Mouse (Mus musculus): ENCODE results near the gene Lrrc75a. TPM values are rescaled to one million over a fixed set of nuclear protein-coding genes. Genes with fewer than 3 reads are reported as not detected.

The Lrrc75a gene
- polyA plus RNA-seq, 1 experiment from 2014 or later: 13.6 TPM

GRCm38 (mm10) chr11:62605619-62606298 lies 42.6 kb downstream of the Lrrc75a start:
- DNase-seq (ENCODE audit: low spot score) (peak; percentile 28), ATAC-seq (ENCODE audit: insufficient read depth, low FRiP score, low TSS enrichment) (no peak)
- Histone ChIP-seq H3K27ac (ENCODE audit: low read depth, low read length) (peak overlapping the region; percentile 51; the same call in 1 of the 2 replicates), H3K9me3 (ENCODE audit: control insufficient read depth, low read length) (no peaks in the 10 kb centered on the region), H3K4me2 (ENCODE audit: low read depth) (peak overlapping the region; percentile 74; the same call in 1 of the 2 replicates), H3K27me3 (ENCODE audit: control insufficient read depth, insufficient read depth, low read length) (no peaks in the 10 kb centered on the region), H3K36me3 (ENCODE audit: control insufficient read depth, insufficient read depth, low read length) (peaks cover 14% of the 10 kb centered on the region), H3K9ac (ENCODE audit: low read length) (peak overlapping the region; percentile 24; the same call in 1 of the 2 replicates), H3K4me3 (ENCODE audit: low read depth, low read length) (no peak overlapping the region), H3K4me1 (ENCODE audit: control insufficient read depth, insufficient read depth, low read length) (peaks cover 22% of the 10 kb centered on the region)
- WGBS: 44% methylated on average over 10 of the region's 10 CpGs

GRCm38 (mm10) chr11:62604886-62605618 lies 43.3 kb downstream of the Lrrc75a start:
- Histone ChIP-seq H3K36me3 (ENCODE audit: control insufficient read depth, insufficient read depth, low read length) (peaks cover 14% of the 10 kb centered on the region), H3K4me2 (ENCODE audit: low read depth) (peak overlapping the region; percentile 74), H3K4me3 (ENCODE audit: low read depth, low read length) (peak overlapping the region; percentile 84), H3K9ac (ENCODE audit: low read length) (peak overlapping the region; percentile 96; the same call in 1 of the 2 replicates), H3K4me1 (ENCODE audit: control insufficient read depth, insufficient read depth, low read length) (peaks cover 22% of the 10 kb centered on the region), H3K27ac (ENCODE audit: low read depth, low read length) (peak overlapping the region; percentile 51; the same call in 1 of the 2 replicates), H3K27me3 (ENCODE audit: control insufficient read depth, insufficient read depth, low read length) (no peaks in the 10 kb centered on the region), H3K9me3 (ENCODE audit: control insufficient read depth, low read length) (no peaks in the 10 kb centered on the region)
- WGBS: 33% methylated on average over 3 of the region's 3 CpGs
- DNase-seq (ENCODE audit: low spot score) (no peak), ATAC-seq (ENCODE audit: insufficient read depth, low FRiP score, low TSS enrichment) (no peak)

- Histone ChIP-seq H3K4me3 (ENCODE audit: low read depth, low read length) (peak overlapping the region; percentile 84), H3K27me3 (ENCODE audit: control insufficient read depth, insufficient read depth, low read length) (no peaks in the 10 kb centered on the region), H3K9me3 (ENCODE audit: control insufficient read depth, low read length) (no peaks in the 10 kb centered on the region), H3K4me1 (ENCODE audit: control insufficient read depth, insufficient read depth, low read length) (peaks cover 22% of the 10 kb centered on the region), H3K27ac (ENCODE audit: low read depth, low read length) (no peak overlapping the region), H3K36me3 (ENCODE audit: control insufficient read depth, insufficient read depth, low read length) (peaks cover 14% of the 10 kb centered on the region), H3K9ac (ENCODE audit: low read length) (peak overlapping the region; percentile 96), H3K4me2 (ENCODE audit: low read depth) (peak overlapping the region; percentile 74)
- ATAC-seq (ENCODE audit: insufficient read depth, low FRiP score, low TSS enrichment) (no peak), DNase-seq (ENCODE audit: low spot score) (no peak)
- 19% methylated on average over 5 of the region's 5 CpGs for WGBS
These were observed 44.1 kb downstream of the Lrrc75a start for GRCm38 (mm10) chr11:62604123-62604706.

GRCm38 (mm10) chr11:62603312-62604056 lies 44.8 kb downstream of the Lrrc75a start:
- peak overlapping the region; percentile 84 for H3K4me3 ChIP-seq (ENCODE audit: low read depth, low read length)
- H3K4me1 ChIP-seq (ENCODE audit: control insufficient read depth, insufficient read depth, low read length): peaks cover 22% of the 10 kb centered on the region
- ATAC-seq (ENCODE audit: insufficient read depth, low FRiP score, low TSS enrichment) (no peak), DNase-seq (ENCODE audit: low spot score) (peak; percentile 26)
- no peaks in the 10 kb centered on the region for H3K27me3 ChIP-seq (ENCODE audit: control insufficient read depth, insufficient read depth, low read length)
- H3K4me2 ChIP-seq (ENCODE audit: low read depth): peak overlapping the region; percentile 74
- 0% methylated on average over 13 of the region's 13 CpGs for whole genome bisulfite sequencing
- H3K9ac ChIP-seq (ENCODE audit: low read length): peak overlapping the region; percentile 96
- H3K27ac ChIP-seq (ENCODE audit: low read depth, low read length): peak overlapping the region; percentile 81
- peaks cover 11% of the 10 kb centered on the region for H3K36me3 ChIP-seq (ENCODE audit: control insufficient read depth, insufficient read depth, low read length)
- H3K9me3 ChIP-seq (ENCODE audit: control insufficient read depth, low read length): no peaks in the 10 kb centered on the region

GRCm38 (mm10) chr11:62602619-62603311 lies 45.6 kb downstream of the Lrrc75a start:
- DNase-seq (ENCODE audit: low spot score) (peak; percentile 99), ATAC-seq (ENCODE audit: insufficient read depth, low FRiP score, low TSS enrichment) (peak; percentile 92)
- under 1% methylated on average over 58 of the region's 58 CpGs for WGBS
- peaks cover 22% of the 10 kb centered on the region for H3K4me1 ChIP-seq (ENCODE audit: control insufficient read depth, insufficient read depth, low read length)
- H3K9me3 ChIP-seq (ENCODE audit: control insufficient read depth, low read length): no peaks in the 10 kb centered on the region
- H3K4me3 ChIP-seq (ENCODE audit: low read depth, low read length): peak overlapping the region; percentile 84
- H3K4me2 ChIP-seq (ENCODE audit: low read depth): peak overlapping the region; percentile 74
- peaks cover 11% of the 10 kb centered on the region for H3K36me3 ChIP-seq (ENCODE audit: control insufficient read depth, insufficient read depth, low read length)
- peak overlapping the region; percentile 96 for H3K9ac ChIP-seq (ENCODE audit: low read length)
- no peaks in the 10 kb centered on the region for H3K27me3 ChIP-seq (ENCODE audit: control insufficient read depth, insufficient read depth, low read length)
- peak overlapping the region; percentile 81 for H3K27ac ChIP-seq (ENCODE audit: low read depth, low read length)

DNA sequence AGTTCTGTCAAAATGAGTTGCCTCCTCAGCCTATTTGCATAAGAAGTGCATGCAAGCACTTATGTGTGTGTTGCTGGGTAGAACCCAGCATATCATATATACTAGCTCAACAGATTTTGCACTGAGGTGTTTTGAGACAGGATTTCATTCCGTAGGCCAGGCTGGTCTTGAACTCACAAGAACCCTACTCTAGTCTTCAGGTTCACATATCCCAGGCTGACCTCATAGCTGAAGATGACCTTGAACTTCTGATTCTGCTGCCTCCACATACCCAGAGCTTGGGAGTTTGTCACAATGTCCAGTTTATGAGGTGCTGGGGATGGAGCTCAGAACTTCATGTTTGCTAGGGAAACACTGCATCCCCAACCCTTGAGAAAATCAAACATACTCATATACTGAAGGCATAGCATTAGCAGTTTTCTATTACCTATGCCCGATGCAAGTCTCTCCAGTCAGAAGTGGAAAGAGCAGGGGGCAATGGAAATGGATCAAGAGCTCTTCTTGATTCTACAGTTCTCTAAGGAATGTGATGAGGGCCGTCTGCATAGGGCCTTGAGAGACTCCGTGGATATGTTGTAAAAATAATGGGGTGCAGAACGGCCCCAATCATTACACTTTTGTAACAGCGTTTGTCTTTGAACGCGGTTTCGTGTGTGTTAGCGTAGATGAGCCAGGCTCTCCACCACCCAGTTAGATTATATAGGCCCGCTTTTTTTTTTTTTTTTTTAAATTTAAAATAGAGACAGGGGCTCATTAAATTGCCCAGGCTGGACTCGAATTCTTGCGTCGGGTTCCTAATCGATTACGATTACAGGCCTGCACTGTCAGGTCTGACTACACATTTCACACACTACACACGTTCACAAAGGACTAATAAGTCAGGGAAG lies 46.3 kb downstream of the Lrrc75a start:
- Histone ChIP-seq H3K4me1 (ENCODE audit: control insufficient read depth, insufficient read depth, low read length) (peaks cover 22% of the 10 kb centered on the region), H3K27me3 (ENCODE audit: control insufficient read depth, insufficient read depth, low read length) (no peaks in the 10 kb centered on the region), H3K9me3 (ENCODE audit: control insufficient read depth, low read length) (no peaks in the 10 kb centered on the region), H3K27ac (ENCODE audit: low read depth, low read length) (peak overlapping the region; percentile 81), H3K9ac (ENCODE audit: low read length) (peak overlapping the region; percentile 96), H3K36me3 (ENCODE audit: control insufficient read depth, insufficient read depth, low read length) (peaks cover 11% of the 10 kb centered on the region), H3K4me2 (ENCODE audit: low read depth) (peak overlapping the region; percentile 38), H3K4me3 (ENCODE audit: low read depth, low read length) (peak overlapping the region; percentile 84)
- no peak for DNase-seq (ENCODE audit: low spot score)
- ATAC-seq (ENCODE audit: insufficient read depth, low FRiP score, low TSS enrichment): no peak; the same call in none of the 2 replicates
- 11% methylated on average over 17 of the region's 17 CpGs for WGBS

DNA sequence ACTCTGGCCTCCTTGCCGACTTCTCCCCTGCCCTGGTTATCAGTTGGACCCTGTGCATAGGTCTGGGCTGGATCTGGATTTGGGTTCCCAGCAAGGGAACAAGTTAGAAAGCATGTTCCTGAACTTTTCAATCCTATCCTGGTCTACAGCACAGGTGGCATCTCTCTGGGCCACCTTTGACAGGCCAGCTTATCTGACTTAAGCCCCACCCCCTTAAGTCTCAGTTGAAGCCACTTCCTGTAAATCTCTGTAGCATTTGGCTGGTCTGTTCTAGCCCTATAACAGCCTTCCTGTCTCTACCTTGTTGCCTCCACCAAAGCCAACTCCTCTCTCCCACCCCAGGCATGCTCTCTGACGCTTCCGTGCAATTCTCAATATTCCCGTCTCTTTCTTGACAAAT lies 49.8 kb downstream of the Lrrc75a start:
- Histone ChIP-seq H3K36me3 (ENCODE audit: control insufficient read depth, insufficient read depth, low read length) (no peaks in the 10 kb centered on the region), H3K4me1 (ENCODE audit: control insufficient read depth, insufficient read depth, low read length) (peaks cover 4% of the 10 kb centered on the region; the same call in 1 of the 2 replicates), H3K4me2 (ENCODE audit: low read depth) (no peak overlapping the region), H3K4me3 (ENCODE audit: low read depth, low read length) (no peak overlapping the region), H3K9me3 (ENCODE audit: control insufficient read depth, low read length) (no peaks in the 10 kb centered on the region), H3K27ac (ENCODE audit: low read depth, low read length) (no peak overlapping the region), H3K27me3 (ENCODE audit: control insufficient read depth, insufficient read depth, low read length) (no peaks in the 10 kb centered on the region), H3K9ac (ENCODE audit: low read length) (no peak overlapping the region)
- 90% methylated on average over 4 of the region's 4 CpGs for WGBS
- no peak for DNase-seq (ENCODE audit: low spot score)
- no peak for ATAC-seq (ENCODE audit: insufficient read depth, low FRiP score, low TSS enrichment)
